Mouse (Mus musculus) brain, embryonic 14.5 days (tissue): ENCODE results near the gene Gsta4.

Source experiments
- CTCF ChIP-seq: fragments of 200-500 bp; IDR thresholded peaks from 2 replicates; pipeline ENCODE4 v1.5.1; 2012; ENCODE audit warnings: inconsistent platforms, mild to moderate bottlenecking, moderate library complexity, borderline replicate concordance; ENCODE audit not compliant: insufficient read depth, insufficient read length; ENCODE audit errors: extremely low read depth
- POLR2A ChIP-seq: fragments of 200-500 bp; IDR thresholded peaks from 2 replicates; pipeline ENCODE4 v1.6.1; 2012; ENCODE audit warnings: mild to moderate bottlenecking, inconsistent platforms, borderline replicate concordance; ENCODE audit not compliant: poor library complexity, insufficient read depth, insufficient read length, severe bottlenecking; ENCODE audit errors: extremely low read depth

- no peak for TF ChIP-seq POLR2A
- TF ChIP-seq CTCF = no peak
Measured at GRCm38 (mm10) chr9:78146099-78146498, 36.5 kb upstream of the Gsta4 start.
